Mouse (Mus musculus) natural killer cell, adult 2 months (primary cell): ENCODE results near the gene 1810013L24Rik.
"Not testable (repeated sequence)": the region's sequence is repeated elsewhere in the genome, so short reads cannot be mapped to it uniquely, and the experiment has no call there.

Experiments
- DNase-seq, 2 experiments: peaks; one replicate each; pipeline ENCODE4 v3.0.0; 2022; ENCODE audit warnings: low spot score in 2 of 2

1810013L24Rik gene

DNA sequence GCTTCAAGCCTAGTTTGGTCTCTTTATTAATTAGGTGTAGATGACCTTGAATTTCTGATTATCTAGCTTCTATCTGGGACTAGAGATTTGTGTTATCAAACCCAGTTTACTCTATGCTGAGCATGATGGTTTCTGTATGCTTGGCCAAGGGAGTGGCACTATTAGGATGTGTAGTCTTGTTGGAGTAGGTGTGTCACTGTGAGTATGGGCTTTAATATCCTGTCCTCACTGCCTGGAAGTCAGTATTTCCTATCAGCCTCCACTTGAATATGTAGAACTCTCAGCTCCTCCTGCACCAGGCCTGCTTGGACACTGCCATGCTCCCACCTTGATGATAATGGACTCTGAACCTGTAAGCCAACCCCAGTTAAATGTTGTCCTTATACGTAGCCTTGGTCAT is 7.0 kb downstream of the 1810013L24Rik start:
- no peak for DNase-seq

DNA sequence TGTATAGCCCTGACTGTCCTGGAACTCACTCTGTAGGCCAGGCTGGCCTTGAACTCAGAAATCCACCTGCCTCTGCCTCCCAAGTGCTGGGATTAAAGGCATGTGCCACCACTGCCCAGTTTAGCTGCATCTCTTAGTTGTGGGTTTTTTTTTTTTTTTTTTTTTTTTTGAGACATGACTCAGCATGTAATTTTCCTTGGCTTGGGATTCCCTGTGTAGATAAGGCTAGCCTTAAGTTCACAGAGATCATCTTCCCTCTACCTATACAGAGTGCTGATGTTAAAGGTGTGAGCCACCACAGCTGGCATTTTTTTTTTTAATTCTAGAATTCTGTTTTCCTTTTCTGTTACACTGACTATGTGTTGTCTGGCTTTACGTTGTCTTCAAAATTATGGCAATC is 7.7 kb downstream of the 1810013L24Rik start:
- no peak for DNase-seq

DNA sequence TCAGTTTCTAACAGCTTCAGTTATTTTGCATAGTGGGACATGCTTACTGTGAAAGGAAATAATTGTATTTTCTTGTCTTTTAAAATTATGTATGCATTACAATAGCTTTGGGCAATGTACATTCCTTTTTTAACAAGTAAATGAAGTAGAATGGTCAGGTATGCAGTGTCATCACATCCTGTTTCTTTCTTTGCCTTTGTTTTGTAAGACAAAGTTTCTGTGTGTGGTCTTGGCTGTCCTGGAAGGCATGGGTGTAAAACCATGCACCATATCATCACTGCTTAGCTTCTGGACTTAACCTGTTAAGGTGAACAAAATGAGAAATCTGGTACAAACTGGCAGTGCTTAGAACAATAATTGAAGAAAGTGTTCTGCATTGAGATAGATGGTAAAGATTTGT is 9.0 kb downstream of the 1810013L24Rik start:
- no peak for DNase-seq

DNA sequence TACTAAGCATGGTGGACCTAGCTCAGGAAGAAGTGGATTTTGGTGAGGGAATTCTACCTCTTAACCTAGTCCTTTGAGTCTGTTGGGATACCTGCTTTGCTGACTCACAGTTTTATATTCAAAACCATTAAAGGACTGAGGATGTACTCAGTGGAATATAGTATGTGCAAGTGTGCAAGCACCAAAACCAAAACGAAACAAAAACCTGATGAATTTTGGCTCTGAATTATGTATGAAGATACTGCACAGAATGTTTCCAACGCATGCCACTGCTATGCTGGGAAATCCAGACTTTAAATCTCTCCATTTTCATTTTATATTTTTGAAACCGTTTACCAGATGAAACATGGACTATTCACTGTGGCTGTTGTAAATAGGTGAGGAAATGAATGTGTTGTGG is 10.7 kb downstream of the 1810013L24Rik start:
- DNase-seq: no peak

DNA sequence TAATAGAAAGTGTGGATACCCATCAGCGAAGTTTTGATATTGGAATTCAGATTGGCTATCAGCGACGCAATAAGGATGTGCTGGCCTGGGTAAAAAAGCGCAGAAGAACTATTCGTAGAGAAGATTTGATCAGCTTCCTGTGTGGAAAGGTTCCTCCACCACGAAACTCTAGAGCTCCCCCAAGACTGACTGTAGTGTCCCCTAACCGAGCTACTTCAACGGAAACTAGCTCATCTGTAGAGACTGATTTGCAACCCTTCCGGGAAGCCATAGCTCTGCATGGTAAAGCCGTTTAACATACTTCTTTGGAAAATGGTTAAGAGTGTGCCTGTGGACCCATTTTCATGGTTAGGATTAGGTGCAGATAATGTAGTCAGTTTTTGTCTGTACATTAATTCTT is 13.1 kb downstream of the 1810013L24Rik start:
- DNase-seq: no peak

DNA sequence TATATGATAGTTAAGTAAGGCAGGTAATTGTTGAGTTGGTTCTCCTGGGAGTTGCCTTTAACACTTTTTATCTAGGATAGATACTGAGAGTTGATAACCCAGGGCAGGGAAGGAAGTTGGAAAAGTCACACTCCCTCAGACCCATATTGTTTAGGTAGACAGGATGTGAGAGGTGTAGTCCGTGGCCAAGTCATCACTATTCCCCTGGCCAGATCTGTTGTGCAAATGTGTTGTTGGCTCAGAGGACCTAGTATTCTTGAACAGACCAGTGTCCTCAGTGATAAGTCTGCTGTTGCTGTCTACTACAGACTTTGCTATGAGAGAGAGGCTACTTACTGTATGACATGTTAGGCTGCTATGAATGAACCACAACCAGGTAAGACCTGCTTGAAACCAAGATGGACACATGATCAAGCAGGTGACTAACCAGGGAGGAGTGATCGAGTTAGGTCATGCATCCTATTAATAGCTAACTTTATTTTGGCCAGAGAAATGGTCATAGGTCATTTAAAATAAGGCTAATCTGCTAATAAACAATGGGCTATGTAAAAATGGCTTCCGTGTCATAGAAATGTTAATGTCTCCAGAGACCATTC is 13.8 kb downstream of the 1810013L24Rik start:
- no peak for DNase-seq

DNA sequence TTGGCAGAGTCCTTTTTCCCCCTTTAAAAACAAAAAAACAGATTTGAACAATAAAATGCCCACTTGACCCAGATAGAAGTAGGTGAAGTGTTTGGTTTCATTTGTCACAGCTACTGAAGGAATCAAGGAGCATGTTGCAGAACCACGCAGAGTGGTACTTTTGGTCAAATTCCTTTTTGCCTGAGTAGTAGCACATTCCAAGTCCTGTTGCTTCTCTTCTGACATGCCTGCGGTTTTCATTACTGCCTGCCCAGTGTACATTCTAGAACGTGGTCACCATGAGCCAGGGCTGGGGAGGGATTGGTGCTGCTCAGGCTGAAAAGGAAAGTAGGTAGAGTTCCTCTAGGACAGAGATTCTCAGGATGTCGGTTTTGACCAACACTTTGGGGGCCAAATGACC is 16.1 kb downstream of the 1810013L24Rik start:
- no peak for DNase-seq

DNA sequence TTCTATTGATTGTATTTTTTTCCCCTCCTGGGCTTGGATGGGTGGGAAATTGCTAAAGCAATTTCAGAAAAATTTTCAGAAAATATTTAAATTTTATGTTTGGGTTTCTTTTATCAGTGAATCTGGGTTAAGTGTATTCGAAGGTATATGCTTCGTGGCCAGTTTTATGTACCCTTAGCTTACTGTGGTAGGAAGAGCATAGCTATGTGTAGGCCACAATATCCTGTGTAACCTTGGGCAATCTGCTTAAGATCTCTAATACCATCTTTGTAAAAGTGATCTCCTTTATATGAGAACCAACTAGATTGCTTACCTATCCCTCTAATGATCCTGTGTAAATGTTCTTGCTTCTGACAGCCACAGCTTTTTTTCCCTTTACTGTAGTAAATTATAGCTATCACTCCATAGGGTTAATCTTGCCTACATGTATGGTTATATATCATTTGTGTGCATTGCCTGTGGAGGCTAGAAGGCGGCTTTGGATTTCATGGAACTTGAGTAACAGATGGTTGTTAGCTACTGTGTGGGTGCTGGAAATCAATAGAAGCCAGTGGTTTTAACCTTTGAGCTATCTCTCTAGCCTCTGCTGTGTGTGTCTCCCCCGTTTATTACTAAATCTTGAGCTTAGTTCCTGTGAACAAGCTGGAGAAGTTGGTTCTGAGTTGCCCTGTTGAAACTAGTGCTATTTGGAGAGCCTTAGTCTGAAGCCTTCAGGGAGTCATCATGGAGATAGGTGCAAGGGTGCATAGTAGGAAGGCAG is 18.6 kb downstream of the 1810013L24Rik start:
- DNase-seq: no peak

DNA sequence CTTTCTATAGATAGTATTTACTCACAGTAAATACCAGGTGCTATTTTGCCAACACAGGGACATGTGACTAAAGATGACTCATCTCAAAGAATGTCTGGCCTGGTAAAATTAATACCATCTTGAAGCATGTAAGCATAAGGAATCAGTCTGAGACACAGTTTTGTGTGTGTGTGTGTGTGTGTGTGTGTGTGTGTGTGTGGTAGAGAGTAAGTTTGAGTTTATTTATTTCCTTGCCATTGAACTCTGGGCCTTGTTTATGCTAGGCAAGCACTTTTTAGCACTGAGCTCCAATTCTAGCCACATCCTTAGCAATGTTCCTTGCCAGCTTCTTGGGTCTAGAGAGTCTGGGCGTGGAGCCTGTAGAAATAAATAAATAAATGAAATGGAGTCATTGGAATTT is 20.0 kb downstream of the 1810013L24Rik start:
- DNase-seq: no peak

DNA sequence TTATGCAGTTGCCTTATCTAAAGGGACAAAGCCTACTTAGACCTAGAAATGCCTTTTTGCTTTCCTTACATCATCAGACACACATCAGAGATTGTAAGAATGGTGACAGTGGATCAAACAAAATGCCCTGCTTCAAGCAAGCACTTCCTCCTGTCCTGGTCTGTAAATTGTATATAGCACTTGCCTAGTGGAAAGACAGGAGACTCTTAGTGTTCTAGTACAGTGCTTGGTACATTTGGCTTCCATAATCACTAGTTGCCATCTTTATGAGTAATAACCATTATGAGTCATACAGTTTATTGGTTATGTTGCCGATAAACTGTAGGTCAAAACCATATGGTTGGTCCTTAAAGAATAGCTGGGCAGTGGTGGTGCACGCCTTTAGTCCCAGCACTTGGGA is 25.2 kb downstream of the 1810013L24Rik start:
- no peak for DNase-seq

DNA sequence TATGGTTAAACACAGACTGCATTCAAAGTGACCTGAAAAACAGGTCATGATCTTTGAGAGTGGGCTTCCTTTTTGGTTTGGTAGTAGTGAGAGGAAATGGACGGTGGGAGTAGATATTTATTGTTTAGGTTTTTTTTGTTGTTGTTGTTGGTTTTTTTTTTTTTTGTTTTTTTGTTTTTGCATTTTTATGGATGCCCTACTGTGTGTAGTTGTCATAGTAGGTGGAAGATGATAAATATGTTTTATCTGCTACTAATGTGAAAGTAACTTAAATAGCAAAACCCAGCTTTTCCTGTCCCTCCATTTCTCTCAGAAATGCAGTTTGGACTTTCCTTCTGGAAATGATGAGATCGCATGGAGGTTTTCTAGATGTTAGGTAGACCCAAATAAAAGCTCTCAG is 26.9 kb downstream of the 1810013L24Rik start:
- DNase-seq: no peak

DNA sequence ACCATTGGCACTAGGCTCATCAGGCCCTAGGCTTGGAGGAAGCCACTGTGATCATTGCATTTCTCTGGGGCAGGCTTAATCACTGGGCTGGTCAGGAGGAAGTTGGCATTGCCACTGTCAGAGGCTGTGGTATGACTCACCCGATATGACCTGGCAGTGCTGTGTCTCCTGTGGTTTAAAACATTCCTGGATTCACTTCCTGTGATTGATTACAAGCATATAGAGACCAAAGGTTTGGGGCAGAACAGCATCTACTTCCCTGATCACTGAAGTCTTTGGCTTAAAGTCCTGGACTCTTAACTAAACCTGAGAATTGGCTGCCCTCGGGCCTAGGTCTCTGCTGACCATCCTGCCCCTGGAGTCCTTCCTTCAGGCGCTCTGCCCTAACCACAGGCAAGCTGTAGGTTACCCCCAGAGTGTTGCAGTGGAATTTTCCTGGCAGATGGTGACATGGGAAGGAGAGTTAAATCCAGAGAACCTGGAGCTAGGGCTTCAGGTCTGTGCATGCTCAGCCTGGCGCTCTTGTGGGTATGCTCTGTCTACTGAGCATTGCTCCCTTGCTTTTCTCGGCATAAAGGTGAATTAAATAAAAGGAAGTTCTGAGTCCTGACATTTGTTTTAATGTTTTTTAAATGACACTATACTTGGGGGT is 32.6 kb downstream of the 1810013L24Rik start:
- no peak for DNase-seq

DNA sequence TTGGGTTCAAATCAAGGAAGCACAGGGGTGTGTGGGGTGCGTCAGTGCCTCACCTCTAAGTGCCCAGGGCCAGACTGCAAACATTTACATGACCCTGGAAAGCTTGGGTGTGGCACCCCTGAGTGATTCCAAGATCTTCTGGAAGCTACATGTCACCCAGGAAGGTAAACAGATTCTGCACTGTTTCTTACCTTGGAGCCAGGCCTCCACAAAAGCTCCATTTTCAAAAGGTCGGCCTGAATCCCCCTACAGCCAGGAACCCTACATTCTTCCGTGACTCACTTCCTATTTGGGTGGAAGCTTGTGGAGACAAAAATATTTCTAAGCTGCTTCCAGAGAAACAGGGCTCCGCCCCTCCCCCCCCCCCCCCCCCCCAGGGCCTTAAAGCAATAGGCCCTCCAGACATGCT is 34.3 kb downstream of the 1810013L24Rik start:
- DNase-seq: no peak

DNA sequence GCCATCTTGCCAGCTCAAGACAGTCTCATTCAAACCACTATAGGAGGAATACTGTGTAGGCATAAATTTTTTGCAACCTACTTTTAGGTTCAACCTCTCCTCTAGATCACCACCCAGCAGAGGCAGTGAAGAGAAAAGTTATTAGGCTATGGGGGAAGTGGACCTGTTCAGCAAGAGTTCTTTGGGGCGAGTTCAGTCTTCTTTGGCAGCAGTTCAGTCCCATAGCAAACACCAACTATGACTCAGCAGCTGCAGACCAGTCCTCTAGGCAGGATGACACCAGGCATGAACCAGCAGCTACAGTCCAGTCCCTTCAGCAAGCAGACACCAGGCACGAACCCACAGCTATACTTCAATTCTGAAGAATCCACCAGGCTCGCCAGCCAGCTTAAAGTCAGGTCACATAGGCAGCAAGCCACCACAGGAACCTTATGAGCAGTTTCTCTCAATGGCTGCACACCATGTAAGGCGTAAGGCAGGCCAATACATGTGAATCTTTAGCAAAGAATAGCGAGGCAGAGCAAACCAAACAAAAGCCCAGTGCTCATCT is 37.6 kb downstream of the 1810013L24Rik start:
- no peak for DNase-seq

DNA sequence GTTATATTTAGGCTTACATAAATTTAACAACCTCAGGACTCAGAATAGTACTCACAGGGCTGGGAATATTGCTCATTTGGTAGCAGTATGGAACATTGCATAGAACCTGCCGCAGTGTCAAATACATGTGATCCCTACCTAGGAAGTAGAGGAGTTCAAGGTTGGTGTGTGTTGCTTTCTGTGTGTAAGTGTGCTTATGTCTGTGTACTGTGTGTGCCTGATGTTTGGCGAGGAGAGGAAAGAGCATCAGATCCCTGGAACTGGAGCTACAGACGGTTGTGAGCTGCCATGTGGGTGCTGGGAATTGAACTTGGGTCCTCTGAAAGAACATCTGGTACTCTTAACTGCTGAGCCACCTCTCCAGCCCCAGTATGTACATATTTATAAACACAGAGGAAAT is 38.6 kb downstream of the 1810013L24Rik start:
- no peak for DNase-seq

DNA sequence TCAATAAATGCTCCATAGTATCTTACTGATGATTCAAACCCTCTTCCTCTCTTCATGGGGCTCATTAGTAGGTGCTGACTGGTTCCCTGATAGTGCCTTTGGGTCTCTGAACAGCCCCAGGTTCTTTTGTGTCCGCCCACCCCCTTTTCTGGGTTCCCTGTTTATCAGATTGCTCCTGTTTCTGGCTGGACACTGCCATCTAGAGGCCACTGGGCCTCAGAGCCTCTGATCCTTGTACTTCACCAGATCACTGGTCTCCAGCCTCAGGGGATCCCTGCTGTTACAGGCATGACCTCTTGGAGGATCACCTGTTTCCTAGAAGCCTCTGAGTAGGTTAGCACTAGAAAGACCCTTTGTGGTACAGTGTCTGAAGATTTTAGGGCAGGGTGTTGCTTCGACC is 39.8 kb downstream of the 1810013L24Rik start:
- DNase-seq: peak; percentile 48 to 65

DNA sequence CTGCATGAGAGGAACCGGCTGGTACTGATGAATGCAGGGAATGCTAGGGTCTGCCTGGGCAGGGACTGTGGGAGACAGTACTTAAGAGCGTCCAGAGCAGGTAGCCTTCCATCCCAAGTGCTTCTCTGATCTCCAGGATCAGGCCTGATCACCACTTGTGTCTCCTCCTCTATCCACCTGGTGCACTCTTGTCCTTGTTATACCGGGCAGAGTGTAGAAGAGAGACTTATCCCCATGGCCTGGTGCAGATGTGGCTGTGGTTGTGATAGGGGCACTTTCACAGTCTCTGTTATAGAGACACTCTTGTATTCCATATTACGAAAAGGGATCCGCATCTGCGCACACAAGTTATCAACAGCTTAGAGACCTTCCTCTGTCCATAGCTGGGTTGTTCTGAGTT is 41.5 kb downstream of the 1810013L24Rik start:
- no peak for DNase-seq

DNA sequence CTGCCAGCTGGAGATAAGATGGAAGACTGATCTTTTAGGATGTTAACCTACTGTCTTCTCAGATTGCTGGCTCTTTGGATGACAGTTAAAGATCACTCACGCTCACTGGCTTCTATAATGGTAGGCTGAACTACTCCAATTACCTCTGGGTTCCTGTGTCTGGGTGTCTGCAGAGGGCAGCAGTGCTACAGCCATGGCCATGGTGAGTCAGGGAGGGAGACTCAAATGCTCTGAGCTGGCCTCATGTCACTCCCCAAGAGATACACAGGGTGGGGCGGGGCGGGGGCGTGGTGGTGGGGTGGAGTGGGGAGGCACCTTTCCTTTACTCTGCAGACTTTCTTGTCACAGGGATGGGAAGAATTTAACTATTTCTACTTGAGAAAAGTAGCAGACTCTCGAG is 42.1 kb downstream of the 1810013L24Rik start:
- DNase-seq: no peak

DNA sequence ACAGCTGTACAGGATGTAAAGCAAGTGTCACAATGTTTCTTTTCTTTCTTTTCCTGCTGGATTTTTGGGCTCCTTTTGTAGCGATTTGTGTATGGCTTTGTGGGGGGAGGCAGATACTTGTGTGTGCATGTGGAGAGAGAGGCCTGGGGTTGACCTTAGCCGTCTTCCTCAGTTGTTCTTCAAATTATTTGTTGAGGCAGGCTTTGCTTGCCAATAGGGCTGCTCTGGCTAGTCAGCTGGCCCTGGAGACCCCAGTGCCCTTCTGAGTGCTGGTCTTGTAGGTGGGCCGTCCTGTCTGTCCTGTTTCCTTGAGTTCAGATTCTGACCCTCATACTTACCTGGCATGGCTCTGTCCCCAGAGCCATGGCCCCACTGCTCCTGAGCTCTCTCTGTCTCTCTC is 42.6 kb downstream of the 1810013L24Rik start:
- DNase-seq: no peak

DNA sequence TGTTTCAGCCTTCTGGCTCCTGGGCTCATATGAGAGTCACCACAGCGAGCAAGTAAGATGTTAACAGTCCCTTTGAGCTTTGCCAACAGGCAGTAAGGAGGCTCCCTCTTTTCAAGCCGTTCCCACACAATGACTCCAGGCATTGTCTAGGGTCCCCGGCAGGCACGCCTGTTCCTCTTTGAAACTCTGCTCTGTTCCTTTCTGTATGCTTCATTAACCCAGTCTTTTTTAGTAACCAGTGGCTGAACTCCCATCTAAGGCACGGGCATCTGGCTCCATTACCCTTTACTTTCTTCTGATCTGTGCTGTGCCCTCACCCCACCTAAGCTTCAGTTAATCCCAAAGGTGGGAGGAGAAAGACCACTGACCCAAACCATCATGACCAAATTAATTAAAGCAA is 50.2 kb downstream of the 1810013L24Rik start:
- DNase-seq: no peak

DNA sequence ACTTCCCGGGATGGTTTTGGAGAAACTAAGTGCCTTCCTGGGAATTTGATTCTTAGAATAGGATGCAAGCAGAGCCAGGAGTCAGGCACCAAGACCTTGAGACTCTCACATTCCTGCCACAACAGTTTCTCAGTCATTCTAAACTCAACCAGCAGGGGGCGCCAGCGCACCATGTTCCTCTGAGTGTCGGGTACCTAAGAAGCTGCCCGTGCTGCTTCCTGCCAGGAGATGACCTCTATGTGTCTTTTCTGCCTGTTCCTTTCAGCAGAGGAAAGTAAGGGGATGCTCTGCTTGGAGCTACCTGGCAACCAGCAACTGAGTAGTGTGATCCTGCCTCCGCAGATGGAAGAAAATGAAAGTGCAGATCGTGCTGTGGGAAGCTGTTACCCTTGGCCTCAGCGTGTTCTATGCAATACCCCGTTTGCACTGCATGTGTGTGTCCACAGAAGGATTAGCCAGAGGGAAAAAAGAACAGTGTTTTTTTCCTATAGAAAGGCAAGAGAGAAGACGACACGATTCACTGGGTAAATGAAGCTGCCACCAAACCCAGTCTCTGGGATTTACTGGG is 53.9 kb downstream of the 1810013L24Rik start:
- peak; percentile 46 to 47 for DNase-seq

DNA sequence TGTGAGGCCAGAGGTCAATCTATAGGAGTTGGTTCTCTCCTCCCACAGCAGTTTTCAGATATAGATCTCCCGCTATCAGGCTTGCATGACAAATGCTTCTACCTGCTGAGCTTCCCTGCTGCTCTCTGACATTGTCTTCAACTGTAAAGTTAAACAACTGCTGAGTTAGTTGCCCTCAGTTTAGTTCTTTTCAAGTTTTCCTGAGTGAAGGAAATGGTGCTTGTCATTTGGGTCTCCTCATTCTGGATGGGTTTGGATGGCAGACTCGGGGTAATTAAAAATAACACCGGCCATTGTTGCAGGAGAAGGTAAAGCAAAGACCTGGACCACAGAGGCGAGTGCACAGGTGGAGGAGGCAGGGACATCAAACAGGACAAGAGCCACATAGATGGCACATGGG is 64.3 kb downstream of the 1810013L24Rik start:
- DNase-seq: not testable (repeated sequence)

DNA sequence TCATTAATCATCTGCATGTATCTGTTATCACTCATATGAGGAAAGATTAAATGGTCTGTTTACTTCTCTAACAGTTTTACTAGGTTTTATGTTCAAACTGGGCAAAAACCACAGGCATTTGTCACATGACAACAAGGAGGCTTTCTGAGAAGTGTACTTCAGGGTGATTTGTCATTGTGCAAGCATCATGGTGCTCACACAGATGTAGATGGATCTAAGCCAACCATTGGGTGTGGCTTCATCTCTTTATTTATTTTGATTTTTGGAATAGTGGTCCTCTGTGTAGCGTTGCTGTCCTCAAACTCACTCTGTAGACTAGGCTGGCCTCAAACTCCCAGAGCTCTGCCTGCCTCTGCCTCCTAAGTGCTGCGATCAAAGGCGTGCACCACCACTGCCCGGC is 65.4 kb downstream of the 1810013L24Rik start:
- no peak for DNase-seq
